Mouse (Mus musculus): ENCODE results near the gene Cdca7l.
"Not testable (repeated sequence)": the region's sequence is repeated elsewhere in the genome, so short reads cannot be mapped to it uniquely, and the experiment has no call there.

The Cdca7l gene

DNA sequence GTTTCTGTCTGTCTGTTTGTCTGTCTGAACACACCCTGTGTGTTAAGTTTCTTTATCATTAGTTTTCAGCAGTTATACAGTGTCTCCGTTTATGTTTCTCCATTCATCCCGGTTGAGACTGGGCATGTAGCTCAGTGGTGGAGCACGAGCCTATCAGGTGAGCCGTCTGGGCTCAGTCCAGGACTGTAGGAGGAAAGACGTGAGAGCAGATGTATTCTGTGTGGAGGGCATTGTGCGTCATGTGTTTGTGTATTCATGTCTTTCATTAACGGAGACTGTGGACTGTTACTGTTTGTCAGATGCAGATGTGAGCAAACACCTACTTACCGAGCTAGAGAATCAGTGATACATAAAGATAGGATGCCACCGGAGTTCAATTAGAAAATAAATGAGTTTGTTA is 52.9 kb downstream of the Cdca7l start:
- no peak for ATAC-seq (ENCODE audit: insufficient number of reproducible peaks, low FRiP score, low TSS enrichment)

- no peak for ATAC-seq (ENCODE audit: insufficient number of reproducible peaks, low FRiP score, low TSS enrichment)
Measured at GRCm38 (mm10) chr12:117857884-117858283, 53.8 kb downstream of the Cdca7l start.

GRCm38 (mm10) chr12:117860840-117861239 is 56.8 kb downstream of the Cdca7l start:
- ATAC-seq (ENCODE audit: insufficient number of reproducible peaks, low FRiP score, low TSS enrichment): no peak

GRCm38 (mm10) chr12:117861249-117861648 is 57.2 kb downstream of the Cdca7l start:
- ATAC-seq (ENCODE audit: insufficient number of reproducible peaks, low FRiP score, low TSS enrichment): no peak

GRCm38 (mm10) chr12:117862655-117863054 is 58.6 kb downstream of the Cdca7l start:
- no peak for ATAC-seq (ENCODE audit: insufficient number of reproducible peaks, low FRiP score, low TSS enrichment)

GRCm38 (mm10) chr12:117867708-117868564 is 63.8 kb downstream of the Cdca7l start:
- ATAC-seq (ENCODE audit: insufficient number of reproducible peaks, low FRiP score, low TSS enrichment): no peak

- no peak for ATAC-seq (ENCODE audit: insufficient number of reproducible peaks, low FRiP score, low TSS enrichment)
Measured at GRCm38 (mm10) chr12:117872265-117872664, 68.2 kb downstream of the Cdca7l start.

DNA sequence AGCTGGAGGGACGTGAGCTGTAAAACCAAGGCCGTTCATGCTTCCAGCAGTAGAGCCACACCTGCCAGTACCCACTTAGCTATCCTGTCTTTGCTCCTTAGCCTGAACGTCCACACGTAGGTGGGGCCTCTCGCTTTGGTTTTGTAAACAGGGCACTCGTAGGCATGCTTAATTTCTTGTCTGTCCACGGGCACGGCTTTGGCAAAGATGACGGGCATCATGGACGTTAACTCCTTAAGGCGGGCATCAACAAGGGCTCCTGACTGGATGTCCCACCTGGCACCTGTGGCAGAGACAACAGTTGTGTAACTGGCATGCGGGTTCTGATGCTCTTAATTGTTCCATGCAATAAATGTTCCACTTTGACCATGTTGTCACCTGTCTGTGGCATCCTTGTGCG is 74.3 kb downstream of the Cdca7l start:
- ATAC-seq (ENCODE audit: insufficient number of reproducible peaks, low FRiP score, low TSS enrichment): no peak

GRCm38 (mm10) chr12:117884627-117885026 is 80.5 kb downstream of the Cdca7l start:
- no peak for ATAC-seq (ENCODE audit: insufficient number of reproducible peaks, low FRiP score, low TSS enrichment)

GRCm38 (mm10) chr12:117887422-117887821 is 83.3 kb downstream of the Cdca7l start:
- ATAC-seq (ENCODE audit: insufficient number of reproducible peaks, low FRiP score, low TSS enrichment): no peak

DNA sequence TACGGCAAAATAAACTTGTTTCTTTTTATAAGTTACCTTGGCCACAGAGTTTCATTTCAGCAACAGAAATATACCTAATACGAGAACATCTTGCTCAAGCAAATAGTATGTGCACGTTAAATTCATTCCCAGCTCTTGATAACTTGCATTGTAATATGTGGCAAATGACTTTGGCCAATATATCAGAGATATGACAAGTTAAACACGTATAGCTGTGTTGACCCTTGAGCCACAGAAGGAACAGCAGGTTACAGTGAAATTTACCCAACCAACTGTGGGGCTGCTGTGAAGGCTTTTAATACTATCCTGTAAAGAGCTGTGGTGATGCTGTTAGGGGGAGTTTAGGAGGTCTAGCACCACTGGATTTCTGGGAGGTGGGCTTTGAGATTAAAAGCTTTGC is 96.7 kb downstream of the Cdca7l start:
- not testable (repeated sequence) for ATAC-seq (ENCODE audit: insufficient number of reproducible peaks, low FRiP score, low TSS enrichment)

DNA sequence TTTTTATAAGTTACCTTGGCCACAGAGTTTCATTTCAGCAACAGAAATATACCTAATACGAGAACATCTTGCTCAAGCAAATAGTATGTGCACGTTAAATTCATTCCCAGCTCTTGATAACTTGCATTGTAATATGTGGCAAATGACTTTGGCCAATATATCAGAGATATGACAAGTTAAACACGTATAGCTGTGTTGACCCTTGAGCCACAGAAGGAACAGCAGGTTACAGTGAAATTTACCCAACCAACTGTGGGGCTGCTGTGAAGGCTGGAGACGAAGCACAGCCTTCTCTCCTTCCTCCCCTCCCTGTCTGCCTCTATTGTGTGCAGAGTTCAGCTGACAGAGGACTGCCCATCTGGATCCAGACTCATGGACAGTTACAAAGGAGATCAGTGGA is 97.3 kb downstream of the Cdca7l start:
- not testable (repeated sequence) for ATAC-seq (ENCODE audit: insufficient number of reproducible peaks, low FRiP score, low TSS enrichment)

GRCm38 (mm10) chr12:117903671-117904070 is 99.6 kb downstream of the Cdca7l start:
- ATAC-seq (ENCODE audit: insufficient number of reproducible peaks, low FRiP score, low TSS enrichment): no peak

DNA sequence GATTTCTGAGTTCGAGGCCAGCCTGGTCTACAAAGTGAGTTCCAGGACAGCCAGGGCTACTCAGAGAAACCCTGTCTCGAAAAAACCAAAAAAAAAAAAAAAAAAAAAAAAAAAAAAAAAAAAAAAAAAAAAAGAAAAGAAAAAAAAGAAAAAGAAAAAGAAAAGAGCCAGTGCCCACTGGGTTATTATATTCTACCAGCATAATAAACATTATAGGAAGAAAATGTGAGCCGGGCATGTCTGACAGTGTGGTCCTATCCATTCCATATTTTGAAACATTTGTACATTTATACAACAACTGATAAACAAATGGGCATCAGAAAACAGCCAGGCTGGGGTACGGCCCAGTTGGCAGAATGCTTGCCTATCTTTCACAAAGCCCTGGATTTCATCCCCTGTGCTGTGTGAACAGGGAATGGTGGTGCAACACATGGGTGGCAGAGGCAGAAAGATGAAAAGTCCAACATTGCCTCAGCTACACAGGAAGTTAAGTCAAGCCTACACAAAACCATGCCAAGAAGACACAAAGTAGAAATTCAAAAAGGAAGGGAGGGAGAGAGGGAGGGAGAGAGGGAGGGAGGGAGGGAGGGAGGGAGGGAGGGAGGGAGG is 101.2 kb downstream of the Cdca7l start:
- not testable (repeated sequence) for ATAC-seq (ENCODE audit: insufficient number of reproducible peaks, low FRiP score, low TSS enrichment)

DNA sequence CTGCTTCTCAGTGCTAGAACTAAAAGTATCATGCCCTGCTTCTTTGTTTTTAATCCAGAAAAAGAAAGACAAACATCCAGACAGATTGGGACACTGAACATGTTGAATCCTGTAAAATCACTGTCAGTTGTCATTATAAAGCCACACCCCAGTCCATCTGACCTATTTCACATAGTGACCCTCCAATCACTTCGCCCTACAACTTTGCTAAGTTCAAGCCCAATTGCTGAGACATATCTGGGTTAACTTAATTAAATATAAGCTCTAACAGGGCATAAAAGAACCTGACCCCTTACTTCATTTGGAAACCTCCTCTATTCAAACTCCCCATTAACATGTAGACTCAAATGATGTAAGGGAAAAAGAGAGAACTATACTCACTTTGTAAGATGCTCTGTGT is 107.3 kb downstream of the Cdca7l start:
- no peak for ATAC-seq (ENCODE audit: insufficient number of reproducible peaks, low FRiP score, low TSS enrichment)

GRCm38 (mm10) chr12:117914613-117915245 is 110.6 kb downstream of the Cdca7l start:
- ATAC-seq (ENCODE audit: insufficient number of reproducible peaks, low FRiP score, low TSS enrichment): no peak

- ATAC-seq (ENCODE audit: insufficient number of reproducible peaks, low FRiP score, low TSS enrichment): no peak
Measured at GRCm38 (mm10) chr12:117915826-117916588, 111.9 kb downstream of the Cdca7l start.

Data from cerebellum, adult (tissue).